Mouse (Mus musculus) embryonic facial prominence, embryonic 11.5 days (tissue): ENCODE results near the gene Hist1h4h. TPM values are rescaled to one million over a fixed set of nuclear protein-coding genes. Genes with fewer than 3 reads are reported as not detected.

ENCODE experiments used
- microRNA-seq: library from miRNA; unstranded; fragments of <30 nt; microRNA quantifications from one replicate; pipeline ENCODE4, GENCODE M21; 2016; ENCODE audit warnings: borderline number of aligned reads
- polyA plus RNA-seq: library from polyadenylated mRNA; unstranded; fragments of >200 nt; fragmentation: Nextera tagmentation; extraction: Ambion mirVana; gene quantifications from 2 replicates; pipeline ENCODE4 v1.2.1, GENCODE M21; 2014

Gene Hist1h4h
- polyA plus RNA-seq, 1 experiment from 2014 or later: 3.5 TPM

Small RNA genes within 50 kb of the gene (microRNA-seq; reads per million reads assigned to microRNA genes)
- gene Gm44297 (not detected), gene Gm44359 (not detected), gene Gm44394 (not detected), gene n-TStga1 (1.9 reads per million)

Other genes with a start within 250 kb of the Hist1h4h start
- 72.4 and 76.2 TPM in 2 replicates for gene Zfp322a, start 161.8 kb upstream of the Hist1h4h start, polyA plus RNA-seq
- 15.0 and 16.2 TPM in 2 replicates for gene Abt1, start 107.2 kb upstream of the Hist1h4h start, polyA plus RNA-seq
- gene Btn1a1, start 65.1 kb upstream of the Hist1h4h start, polyA plus RNA-seq: 0.24 and 0.35 TPM in 2 replicates
- 1.1 and 1.4 TPM in 2 replicates for gene Btn2a2, start 42.2 kb upstream of the Hist1h4h start, polyA plus RNA-seq
- 7.8 and 7.9 TPM in 2 replicates for gene Hist1h2af, start 2.9 kb downstream of the Hist1h4h start, polyA plus RNA-seq
- gene Hist1h3g, start 4.4 kb downstream of the Hist1h4h start, polyA plus RNA-seq: 6.1 and 7.8 TPM in 2 replicates
- gene Hist1h2bh, start 12.3 kb downstream of the Hist1h4h start, polyA plus RNA-seq: 0.67 and 1.3 TPM in 2 replicates
- gene Hist1h3f, start 13.0 kb downstream of the Hist1h4h start, polyA plus RNA-seq: 1.2 and 1.5 TPM in 2 replicates
- gene Hist1h4f, start 20.6 kb downstream of the Hist1h4h start, polyA plus RNA-seq: 1.3 TPM in 1 of 2 replicates, not detected in the other
- gene Hist1h1d, start 22.2 kb downstream of the Hist1h4h start, polyA plus RNA-seq: 0.53 and 0.71 TPM in 2 replicates
- 9.0 and 12.1 TPM in 2 replicates for gene Hist1h3e, start 31.3 kb downstream of the Hist1h4h start, polyA plus RNA-seq
- gene Hist1h2ae, start 40.2 kb downstream of the Hist1h4h start, polyA plus RNA-seq: 78.4 and 99.4 TPM in 2 replicates
- 8.4 and 8.6 TPM in 2 replicates for gene Hist1h2bg, start 40.3 kb downstream of the Hist1h4h start, polyA plus RNA-seq
- 4.1 and 4.9 TPM in 2 replicates for gene Hist1h2bf, start 43.1 kb downstream of the Hist1h4h start, polyA plus RNA-seq
- 2.1 and 3.8 TPM in 2 replicates for gene Hist1h2ad, start 43.3 kb downstream of the Hist1h4h start, polyA plus RNA-seq
- gene Hist1h3d, start 44.7 kb downstream of the Hist1h4h start, polyA plus RNA-seq: 10.2 and 11.3 TPM in 2 replicates
- 115 and 122 TPM in 2 replicates for gene Hist1h4d, start 50.5 kb downstream of the Hist1h4h start, polyA plus RNA-seq
- 2.1 and 3.1 TPM in 2 replicates for gene Hist1h2be, start 90.1 kb downstream of the Hist1h4h start, polyA plus RNA-seq
- gene Hist1h1e, start 91.5 kb downstream of the Hist1h4h start, polyA plus RNA-seq: 23.0 and 24.4 TPM in 2 replicates
- 1.4 and 2.2 TPM in 2 replicates for gene Hist1h2ac, start 152.9 kb downstream of the Hist1h4h start, polyA plus RNA-seq
- gene Hist1h2bc, start 153.1 kb downstream of the Hist1h4h start, polyA plus RNA-seq: 25.1 and 27.3 TPM in 2 replicates
- gene Hist1h1t, start 164.8 kb downstream of the Hist1h4h start, polyA plus RNA-seq: not detected in 2 replicates
- gene Hist1h4c, start 167.4 kb downstream of the Hist1h4h start, polyA plus RNA-seq: 6.1 TPM in 2 replicates
- gene Hfe, start 179.8 kb downstream of the Hist1h4h start, polyA plus RNA-seq: 4.3 and 4.6 TPM in 2 replicates
- gene Hist1h1c, start 207.8 kb downstream of the Hist1h4h start, polyA plus RNA-seq: 18.8 and 19.7 TPM in 2 replicates
- 15.5 and 18.1 TPM in 2 replicates for gene Hist1h3c, start 214.6 kb downstream of the Hist1h4h start, polyA plus RNA-seq
- 2.6 and 2.9 TPM in 2 replicates for gene Hist1h2bb, start 215.7 kb downstream of the Hist1h4h start, polyA plus RNA-seq
- 48.1 and 54.7 TPM in 2 replicates for gene Hist1h2ab, start 220.1 kb downstream of the Hist1h4h start, polyA plus RNA-seq
- gene Hist1h3b, start 221.2 kb downstream of the Hist1h4h start, polyA plus RNA-seq: 8.3 and 10.5 TPM in 2 replicates
- gene Hist1h4b, start 226.0 kb downstream of the Hist1h4h start, polyA plus RNA-seq: 7.4 and 10.1 TPM in 2 replicates
- not detected in 2 replicates for gene Hist1h4a, start 230.2 kb downstream of the Hist1h4h start, polyA plus RNA-seq
- 4.0 and 4.3 TPM in 2 replicates for gene Hist1h3a, start 231.3 kb downstream of the Hist1h4h start, polyA plus RNA-seq
- 4.5 and 5.0 TPM in 2 replicates for gene Hist1h1a, start 232.6 kb downstream of the Hist1h4h start, polyA plus RNA-seq
- 0.18 TPM in 1 of 2 replicates, not detected in the other for gene Trim38, start 238.9 kb downstream of the Hist1h4h start, polyA plus RNA-seq